11 mouse cellular contexts compared by ENCODE assay signal in genomic region chr15:78986536-78987220, GRCm38 (mm10). TPM values are rescaled to one million over a fixed set of nuclear protein-coding genes. Genes with fewer than 3 reads are reported as not detected.
A peak's percentile ranks its signal among the peaks of the same experiment; 100 is the strongest.
DNase-seq lines count a peak whose midpoint lies in the region; ATAC-seq lines count a peak whose summit lies in the region.
"Had no signal": no experiment of that assay in that cellular context is flagged by ENCODE, and none has a peak within 500 bp of the region (broad histone marks: within the 10 kb centered on the region; RNA-seq: fewer than 3 reads in every experiment).

No protein-coding gene starts in this region.

- DNase-seq in gastrocnemius, adult 18-20 months (ENCODE audit: low spot score), result peak; percentile 87
- DNase-seq in gastrocnemius, postnatal 4 days (ENCODE audit: low spot score in 2 of 2), result no peak
- DNase-seq in limb, embryonic 10.5 days (ENCODE audit: low spot score), result no peak
- DNase-seq in cerebellum, postnatal 36 days, result peak; percentile 72 to 81
- peak; percentile 29 to 48 for DNase-seq in kidney, postnatal 36 days
- no peak for DNase-seq in frontal cortex, adult 2 months (ENCODE audit: extremely low spot score in 1 of 2, low spot score in 1 of 2)
- DNase-seq: forebrain, postnatal 0 days; thymus, adult 2 months had no signal

- peaks cover 57% of the 10 kb centered on the region for H3K4me1 ChIP-seq in limb, embryonic 13.5 days
- peaks cover 50% of the 10 kb centered on the region for H3K4me1 ChIP-seq in limb, embryonic 10.5 days
- peaks cover 28% of the 10 kb centered on the region for H3K4me1 ChIP-seq in forebrain, embryonic 16.5 days (replicated peaks; ENCODE audit: control insufficient read depth, insufficient read depth, low read length)

- no peak overlapping the region for H3K27ac ChIP-seq in limb, embryonic 13.5 days
- no peak overlapping the region; the same call in 1 of the 2 replicates for H3K27ac ChIP-seq in limb, embryonic 10.5 days
- H3K27ac ChIP-seq in forebrain, embryonic 16.5 days (ENCODE audit: low read length), result no peak overlapping the region

- H3K9ac ChIP-seq in limb, embryonic 13.5 days, result peak overlapping the region; percentile 19; the same call in 1 of the 2 replicates
- no peak overlapping the region for H3K9ac ChIP-seq in forebrain, embryonic 16.5 days (replicated peaks; ENCODE audit: low read depth, low read length)
- H3K9ac ChIP-seq: forebrain, postnatal 0 days had no signal

- H3K4me2 ChIP-seq in limb, embryonic 13.5 days (replicated peaks), result no peak overlapping the region
- H3K4me2 ChIP-seq in forebrain, embryonic 16.5 days (ENCODE audit: low read length), result no peak overlapping the region

- WGBS in limb, embryonic 13.5 days, result 70% methylated on average over 11 of the region's 11 CpGs
- whole genome bisulfite sequencing in limb, embryonic 10.5 days, result 67% methylated on average over 11 of the region's 11 CpGs
- WGBS in forebrain, embryonic 16.5 days, result 63% methylated on average over 11 of the region's 11 CpGs

- no peaks in the 10 kb centered on the region for H3K9me3 ChIP-seq in limb, embryonic 13.5 days
- no peaks in the 10 kb centered on the region for H3K9me3 ChIP-seq in limb, embryonic 10.5 days (replicated peaks)
- no peaks in the 10 kb centered on the region for H3K9me3 ChIP-seq in forebrain, embryonic 16.5 days (ENCODE audit: control insufficient read depth, low read length)

- ATAC-seq in limb, embryonic 13.5 days (ENCODE audit: low FRiP score, low read depth), result no peak
- no peak for ATAC-seq in forebrain, embryonic 16.5 days
- ATAC-seq: forebrain, postnatal 0 days had no signal

- no peak overlapping the region for H3K4me3 ChIP-seq in limb, embryonic 13.5 days
- no peak overlapping the region for H3K4me3 ChIP-seq in limb, embryonic 10.5 days
- H3K4me3 ChIP-seq in forebrain, embryonic 16.5 days (replicated peaks; ENCODE audit: low read length), result no peak overlapping the region

- peaks cover 43% of the 10 kb centered on the region for H3K36me3 ChIP-seq in limb, embryonic 13.5 days
- H3K36me3 ChIP-seq in limb, embryonic 10.5 days, result peaks cover 53% of the 10 kb centered on the region
- 0 out of 2 replicates have a peak, but pooled peaks cover 3% of the 10 kb centered on the region for H3K36me3 ChIP-seq in forebrain, embryonic 16.5 days (ENCODE audit: control insufficient read depth, insufficient read depth)

- no peaks in the 10 kb centered on the region for H3K27me3 ChIP-seq in limb, embryonic 13.5 days
- H3K27me3 ChIP-seq in limb, embryonic 10.5 days (ENCODE audit: low read depth, poor library complexity, severe bottlenecking), result no peaks in the 10 kb centered on the region
- no peaks in the 10 kb centered on the region for H3K27me3 ChIP-seq in forebrain, embryonic 16.5 days (replicated peaks; ENCODE audit: control insufficient read depth, insufficient read depth, low read length)

RNA-seq across cellular contexts. Expression of gene Triobp, which starts 39.2 kb away (rescaled TPM):
- 10 to 100 TPM; 38.8 to 40.7 TPM for total RNA-seq in gastrocnemius, adult 18-20 months (2021)
- total RNA-seq in gastrocnemius, postnatal 4 days (2021), result 10 to 100 TPM; 83.6 to 94.1 TPM
- polyA plus RNA-seq in limb, embryonic 13.5 days (2015; fragmentation: Nextera tagmentation; extraction: Ambion mirVana), result 42.0 and 50.2 TPM in 2 replicates
- polyA plus RNA-seq in limb, embryonic 10.5 days (2016; fragmentation: Nextera tagmentation; extraction: Ambion mirVana), result 47.9 and 54.6 TPM in 2 replicates
- polyA plus RNA-seq in frontal cortex, adult 2 months (2012; rRNA removed), result 11.7 and 13.9 TPM in 2 replicates
- polyA plus RNA-seq in forebrain, embryonic 16.5 days (2015; fragmentation: Nextera tagmentation; extraction: Ambion mirVana), result 42.7 and 49.7 TPM in 2 replicates

RNA-seq across cellular contexts. Expression of gene H1f0, which starts 41.6 kb away (rescaled TPM):
- 10 to 100 TPM; 74.4 to 86.9 TPM for total RNA-seq in gastrocnemius, adult 18-20 months (2021)
- total RNA-seq in gastrocnemius, postnatal 4 days (2021), result 100 to 1,000 TPM; 212 to 246 TPM
- 558 and 589 TPM in 2 replicates for polyA plus RNA-seq in limb, embryonic 13.5 days (2015; fragmentation: Nextera tagmentation; extraction: Ambion mirVana)
- polyA plus RNA-seq in limb, embryonic 10.5 days (2016; fragmentation: Nextera tagmentation; extraction: Ambion mirVana), result 330 and 448 TPM in 2 replicates
- polyA plus RNA-seq in frontal cortex, adult 2 months (2012; rRNA removed), result 109 and 112 TPM in 2 replicates
- 403 and 441 TPM in 2 replicates for polyA plus RNA-seq in forebrain, embryonic 16.5 days (2015; fragmentation: Nextera tagmentation; extraction: Ambion mirVana)

RNA-seq across cellular contexts. Expression of gene Nol12, which starts 51.9 kb away (rescaled TPM):
- 10 to 100 TPM; 26.4 to 29.1 TPM for total RNA-seq in gastrocnemius, adult 18-20 months (2021)
- 10 to 100 TPM; 34.4 to 38.6 TPM for total RNA-seq in gastrocnemius, postnatal 4 days (2021)
- 55.7 and 60.0 TPM in 2 replicates for polyA plus RNA-seq in limb, embryonic 13.5 days (2015; fragmentation: Nextera tagmentation; extraction: Ambion mirVana)
- 70.6 and 84.9 TPM in 2 replicates for polyA plus RNA-seq in limb, embryonic 10.5 days (2016; fragmentation: Nextera tagmentation; extraction: Ambion mirVana)
- 35.8 and 37.4 TPM in 2 replicates for polyA plus RNA-seq in frontal cortex, adult 2 months (2012; rRNA removed)
- polyA plus RNA-seq in forebrain, embryonic 16.5 days (2015; fragmentation: Nextera tagmentation; extraction: Ambion mirVana), result 60.4 and 64.2 TPM in 2 replicates

RNA-seq across cellular contexts. Expression of gene Galr3, which starts 55.0 kb away (rescaled TPM):
- total RNA-seq in gastrocnemius, adult 18-20 months (2021), result not detected
- total RNA-seq in gastrocnemius, postnatal 4 days (2021), result not detected
- polyA plus RNA-seq in limb, embryonic 13.5 days (2015; fragmentation: Nextera tagmentation; extraction: Ambion mirVana), result not detected in 2 replicates
- 0.13 TPM in 1 of 2 replicates, not detected in the other for polyA plus RNA-seq in limb, embryonic 10.5 days (2016; fragmentation: Nextera tagmentation; extraction: Ambion mirVana)
- polyA plus RNA-seq in frontal cortex, adult 2 months (2012; rRNA removed), result 0.19 and 0.38 TPM in 2 replicates
- polyA plus RNA-seq in forebrain, embryonic 16.5 days (2015; fragmentation: Nextera tagmentation; extraction: Ambion mirVana), result not detected in 2 replicates
- polyA plus RNA-seq: neural tube, embryonic 11.5 days had no signal

Comparison
In these comparisons a context has a peak if more than half of its experiments do, and no peak if none do; other contexts are left out.
1. DNase-seq: peak in gastrocnemius, adult 18-20 months (single experiment), cerebellum, postnatal 36 days (2 of 2) and kidney, postnatal 36 days (2 of 2); none in gastrocnemius, postnatal 4 days (0 of 2), limb, embryonic 10.5 days (single experiment) and frontal cortex, adult 2 months (0 of 2).